ENCODE assay signal across 11 mouse cellular contexts in genomic region chr13:112382956-112383355, GRCm38 (mm10).
DNase-seq lines count a peak whose midpoint lies in the region; ATAC-seq lines count a peak whose summit lies in the region.
"Had no signal": no experiment of that assay in that cellular context is flagged by ENCODE, and none has a peak within 500 bp of the region (broad histone marks: within the 10 kb centered on the region; RNA-seq: fewer than 3 reads in every experiment).

No protein-coding gene starts in this region.

- WGBS in kidney, embryonic 15.5 days, result 57% methylated on average over 3 of the region's 3 CpGs
- WGBS in embryonic facial prominence, embryonic 12.5 days, result 47% methylated on average over 3 of the region's 3 CpGs
- WGBS in limb, embryonic 11.5 days, result 82% methylated on average over 3 of the region's 3 CpGs

- no peaks in the 10 kb centered on the region for H3K27me3 ChIP-seq in kidney, embryonic 15.5 days
- H3K27me3 ChIP-seq in embryonic facial prominence, embryonic 12.5 days, result no peaks in the 10 kb centered on the region; the same call in 1 of the 2 replicates
- no peaks in the 10 kb centered on the region for H3K27me3 ChIP-seq in limb, embryonic 11.5 days (ENCODE audit: control insufficient read depth, insufficient read depth, low read length)

- no peak for DNase-seq in kidney, postnatal 25 days
- DNase-seq in fibroblast of lung, adult 2 months (ENCODE audit: low read depth), result peak; percentile 67
- no peak for DNase-seq in limb, embryonic 11.5 days (ENCODE audit: low spot score)
- DNase-seq in cerebellum, adult 11 months, result no peak
- DNase-seq in adrenal gland, adult 2 months, result no peak
- DNase-seq in frontal cortex, adult 2 months (ENCODE audit: extremely low spot score in 1 of 2, low spot score in 1 of 2), result no peak
- DNase-seq: cerebellum, postnatal 10 days; kidney, adult 8-10 months had no signal

- no peak overlapping the region for H3K4me3 ChIP-seq in kidney, embryonic 15.5 days (replicated peaks)
- H3K4me3 ChIP-seq in embryonic facial prominence, embryonic 12.5 days, result no peak overlapping the region
- H3K4me3 ChIP-seq in limb, embryonic 11.5 days (ENCODE audit: low read depth, low read length), result no peak overlapping the region

- H3K9ac ChIP-seq in kidney, embryonic 15.5 days, result no peak overlapping the region
- H3K9ac ChIP-seq in embryonic facial prominence, embryonic 12.5 days, result no peak overlapping the region
- no peak overlapping the region for H3K9ac ChIP-seq in limb, embryonic 11.5 days (ENCODE audit: low read length)

- ATAC-seq in kidney, embryonic 15.5 days (replicated peaks; ENCODE audit: low FRiP score), result peak; percentile 56; the same call in 1 of the 2 replicates
- peak; percentile 83 for ATAC-seq in embryonic facial prominence, embryonic 12.5 days (ENCODE audit: insufficient number of reproducible peaks, insufficient read depth, low FRiP score, low TSS enrichment)
- 0 out of 2 replicates have a peak, but pooled peaks have one; percentile 57 for ATAC-seq in limb, embryonic 11.5 days (ENCODE audit: insufficient number of reproducible peaks, low FRiP score, low TSS enrichment, low read depth)

- H3K27ac ChIP-seq in kidney, embryonic 15.5 days, result peak overlapping the region; percentile 45; the same call in 1 of the 2 replicates
- peak overlapping the region; percentile 81 for H3K27ac ChIP-seq in embryonic facial prominence, embryonic 12.5 days
- H3K27ac ChIP-seq in limb, embryonic 11.5 days (replicated peaks; ENCODE audit: low read depth, low read length), result no peak overlapping the region

- H3K4me2 ChIP-seq in kidney, embryonic 15.5 days, result no peak overlapping the region
- no peak overlapping the region for H3K4me2 ChIP-seq in embryonic facial prominence, embryonic 12.5 days (replicated peaks)
- H3K4me2 ChIP-seq in limb, embryonic 11.5 days (ENCODE audit: low read depth, severe bottlenecking), result no peak overlapping the region

- H3K4me1 ChIP-seq in kidney, embryonic 15.5 days, result peaks cover 17% of the 10 kb centered on the region
- H3K4me1 ChIP-seq in embryonic facial prominence, embryonic 12.5 days, result peaks cover 19% of the 10 kb centered on the region
- H3K4me1 ChIP-seq in limb, embryonic 11.5 days (ENCODE audit: control insufficient read depth, insufficient read depth, low read length), result no peaks in the 10 kb centered on the region

- H3K36me3 ChIP-seq in kidney, embryonic 15.5 days, result no peaks in the 10 kb centered on the region
- H3K36me3 ChIP-seq in embryonic facial prominence, embryonic 12.5 days, result no peaks in the 10 kb centered on the region
- no peaks in the 10 kb centered on the region for H3K36me3 ChIP-seq in limb, embryonic 11.5 days (ENCODE audit: control insufficient read depth, insufficient read depth, low read length)
- H3K36me3 ChIP-seq: G1E had no signal

- no peaks in the 10 kb centered on the region for H3K9me3 ChIP-seq in kidney, embryonic 15.5 days (replicated peaks)
- no peaks in the 10 kb centered on the region for H3K9me3 ChIP-seq in embryonic facial prominence, embryonic 12.5 days
- no peaks in the 10 kb centered on the region for H3K9me3 ChIP-seq in limb, embryonic 11.5 days (ENCODE audit: control insufficient read depth, low read length)
- H3K9me3 ChIP-seq: G1E had no signal
